Mouse (Mus musculus) lung, adult 2 months (tissue): Measurements from ENCODE around the gene Klf7.

Experiments
- CTCF ChIP-seq: fragments of 200-500 bp; IDR thresholded peaks from 2 replicates; pipeline ENCODE4 v1.5.1; 2011; ENCODE audit warnings: mild to moderate bottlenecking, low read length, control low read depth; ENCODE audit not compliant: insufficient read depth
- POLR2A ChIP-seq: fragments of 200-500 bp; IDR thresholded peaks from 2 replicates; pipeline ENCODE4 v1.6.1; 2011; ENCODE audit warnings: low read depth, mild to moderate bottlenecking, control low read depth, low read length, borderline replicate concordance; ENCODE audit errors: extremely low read depth

DNA sequence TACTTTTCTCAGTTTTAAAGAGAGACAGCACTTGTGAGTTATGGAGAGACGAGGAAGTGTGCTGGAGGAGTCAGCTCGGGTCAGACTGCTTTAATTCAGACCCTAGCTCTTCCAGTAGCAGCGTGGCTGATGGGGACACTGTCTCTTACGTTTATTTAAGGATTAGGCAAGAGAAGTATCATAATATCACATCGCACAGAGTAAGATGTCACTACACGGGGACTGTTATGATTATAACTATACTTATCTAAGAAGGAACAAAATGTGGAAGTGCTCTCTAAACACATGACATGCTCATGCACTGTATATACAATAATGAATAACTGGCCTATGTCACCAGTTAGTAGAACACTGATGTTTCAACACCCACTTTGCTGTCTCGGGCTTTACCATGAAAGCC is 86.3 kb downstream of the Klf7 start:
- TF ChIP-seq CTCF: no peak
- TF ChIP-seq POLR2A: no peak
